Mouse (Mus musculus) brain, embryonic 14.5 days (tissue): ENCODE results near the gene Scap.

ENCODE experiments used
- CTCF ChIP-seq: fragments of 200-500 bp; IDR thresholded peaks from 2 replicates; pipeline ENCODE4 v1.5.1; 2012; ENCODE audit warnings: inconsistent platforms, mild to moderate bottlenecking, moderate library complexity, borderline replicate concordance; ENCODE audit not compliant: insufficient read depth, insufficient read length; ENCODE audit errors: extremely low read depth
- POLR2A ChIP-seq: fragments of 200-500 bp; IDR thresholded peaks from 2 replicates; pipeline ENCODE4 v1.6.1; 2012; ENCODE audit warnings: mild to moderate bottlenecking, inconsistent platforms, borderline replicate concordance; ENCODE audit not compliant: poor library complexity, insufficient read depth, insufficient read length, severe bottlenecking; ENCODE audit errors: extremely low read depth

- TF ChIP-seq CTCF: no peak
- TF ChIP-seq POLR2A: no peak
These were observed 54.9 kb downstream of the Scap start for GRCm38 (mm10) chr9:110388011-110388410.
